Mouse (Mus musculus): ENCODE measurements around the gene Nms. TPM values are rescaled to one million over a fixed set of nuclear protein-coding genes. Genes with fewer than 3 reads are reported as not detected.

The Nms gene
- not detected in 2 replicates for polyA plus RNA-seq (2012; rRNA removed)

DNA sequence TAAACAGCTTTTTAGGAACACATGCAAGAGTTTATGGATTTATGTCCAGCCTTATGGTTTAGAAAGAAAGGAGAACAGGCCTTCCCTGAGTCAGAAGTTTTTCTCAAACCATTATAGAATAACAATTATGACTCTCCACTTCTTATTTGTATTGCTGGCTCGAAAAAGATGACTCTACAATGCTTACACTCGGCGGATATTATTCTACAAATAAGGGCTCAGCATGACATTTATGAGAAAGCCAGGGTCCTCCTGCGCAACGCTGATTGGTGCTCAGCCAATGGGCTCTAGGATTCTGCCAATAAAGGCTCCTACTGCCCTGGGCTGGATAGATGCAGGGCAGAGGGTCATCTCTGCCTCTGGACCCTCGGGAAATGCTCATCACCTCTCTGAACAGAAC is at the start of gene Nms:
Gene Nms (plus strand): TSS at position 301 of the 400 bp plus-strand sequence.

DNA sequence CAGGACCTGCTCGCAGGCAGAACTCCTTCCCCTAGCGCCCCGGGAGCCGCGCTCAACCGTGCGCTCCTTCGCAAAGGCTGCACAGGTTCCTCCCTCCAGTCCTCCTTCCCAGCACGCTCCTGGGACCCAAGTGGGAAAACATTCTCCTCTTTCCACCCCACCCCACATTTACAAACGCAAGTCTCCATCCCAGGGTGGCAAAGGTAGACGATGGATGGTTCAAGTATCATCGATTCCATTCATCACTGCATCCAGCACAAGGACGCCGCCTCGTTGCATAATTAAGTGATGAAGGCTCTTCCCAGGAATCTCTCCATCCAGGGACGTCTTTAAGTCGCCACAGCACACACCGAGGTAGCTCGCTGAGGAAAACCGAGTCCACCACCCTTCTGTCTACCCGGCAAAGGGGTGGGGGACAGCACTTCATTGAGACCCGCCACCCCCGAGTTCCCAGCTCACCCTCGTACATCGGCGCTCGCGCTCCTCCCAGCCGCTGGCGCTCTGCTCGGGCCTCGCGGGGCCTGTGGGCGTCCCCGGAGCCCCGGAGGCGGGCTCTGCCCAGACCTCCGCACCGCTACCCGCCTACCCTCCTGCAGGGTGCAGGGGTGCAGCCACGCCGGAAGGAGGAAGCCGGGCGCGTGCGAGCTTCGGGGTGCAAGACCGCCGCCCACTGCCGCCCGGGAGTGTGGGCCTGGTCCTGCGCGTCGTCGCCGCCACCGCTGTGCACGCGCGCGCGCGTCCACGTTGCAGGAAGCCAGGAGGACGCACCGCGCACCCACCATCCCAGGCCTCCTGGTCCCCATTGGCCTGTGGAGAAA is 41.3 kb upstream of the Nms start, which contains the start of gene Chst10:
Gene Chst10 (minus strand): TSS at position 731 of the 818 bp plus-strand sequence.

DNA sequence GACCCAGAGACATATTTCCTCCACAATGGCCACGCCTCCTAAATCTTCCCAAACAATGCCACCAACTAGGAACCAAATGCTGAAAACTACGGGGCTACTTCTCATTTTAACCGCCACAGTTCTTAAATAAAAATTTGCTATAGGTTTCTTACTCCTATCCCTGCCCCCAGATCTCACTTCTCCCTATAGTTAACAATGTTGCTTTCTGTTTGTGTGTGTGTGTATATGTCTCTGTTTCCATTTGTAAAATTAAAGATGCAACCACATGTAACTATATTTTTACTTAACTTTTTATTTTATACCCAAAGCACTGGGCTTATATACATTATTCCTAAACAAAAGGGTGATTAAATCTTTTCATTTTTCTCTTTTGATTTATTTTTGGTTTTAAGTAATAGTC is 46.4 kb downstream of the Nms start, which contains the start of gene Pdcl3:
Gene Pdcl3 (plus strand): TSS at position 301 of the 400 bp plus-strand sequence.

Other genes with a start within 250 kb of the Nms start
- 0.03 and 0.04 TPM in 2 replicates for gene Lonrf2, start 102.4 kb upstream of the Nms start, polyA plus RNA-seq (2012; rRNA removed)
- 0.01 and 0.04 TPM in 2 replicates for gene Chst10, start 41.0 kb upstream of the Nms start, polyA plus RNA-seq (2012; rRNA removed)
- gene Pdcl3, start 46.5 kb downstream of the Nms start, polyA plus RNA-seq (2012; rRNA removed) = 27.8 and 30.0 TPM in 2 replicates

Data from liver, embryonic 18 days (tissue).